Mouse (Mus musculus) right cerebral cortex, postnatal 25 days (tissue): ENCODE data around the gene Gas6.

Experiments used
- DNase-seq: peaks from one replicate; pipeline ENCODE4 v3.0.0; 2022

The Gas6 gene

GRCm38 (mm10) chr8:13459431-13459830, 34.9 kb downstream of the Gas6 start:
- DNase-seq = no peak

GRCm38 (mm10) chr8:13455295-13455694, 39.0 kb downstream of the Gas6 start:
- DNase-seq = no peak

- no peak for DNase-seq
Observed at GRCm38 (mm10) chr8:13454341-13455113, 39.8 kb downstream of the Gas6 start.

- DNase-seq = no peak
Observed at GRCm38 (mm10) chr8:13451747-13452277, 42.5 kb downstream of the Gas6 start.

GRCm38 (mm10) chr8:13448145-13448544, 46.1 kb downstream of the Gas6 start:
- no peak for DNase-seq

GRCm38 (mm10) chr8:13446456-13446855, 47.8 kb downstream of the Gas6 start:
- no peak for DNase-seq

- no peak for DNase-seq
Observed at GRCm38 (mm10) chr8:13442152-13442551, 52.1 kb downstream of the Gas6 start.

- no peak for DNase-seq
Observed at GRCm38 (mm10) chr8:13437531-13437930, 56.8 kb downstream of the Gas6 start.

- DNase-seq = no peak
Observed at GRCm38 (mm10) chr8:13436052-13436451, 58.2 kb downstream of the Gas6 start.

- DNase-seq = no peak
Observed at GRCm38 (mm10) chr8:13434889-13435288, 59.4 kb downstream of the Gas6 start, which contains the start of gene Tmem255b. Tmem255b (plus strand) TSS chr8:13435189.

- DNase-seq = no peak
Observed at GRCm38 (mm10) chr8:13433130-13433529, 61.2 kb downstream of the Gas6 start.

GRCm38 (mm10) chr8:13430866-13431265, 63.4 kb downstream of the Gas6 start:
- DNase-seq = no peak

- no peak for DNase-seq
Observed at GRCm38 (mm10) chr8:13430412-13430811, 63.9 kb downstream of the Gas6 start.

- no peak for DNase-seq
Observed at GRCm38 (mm10) chr8:13428156-13428555, 66.1 kb downstream of the Gas6 start.

- no peak for DNase-seq
Observed at GRCm38 (mm10) chr8:13427351-13427750, 66.9 kb downstream of the Gas6 start.

- peak; percentile 45 for DNase-seq
Observed at GRCm38 (mm10) chr8:13420970-13421369, 73.3 kb downstream of the Gas6 start.

GRCm38 (mm10) chr8:13419111-13419639, 75.1 kb downstream of the Gas6 start:
- DNase-seq = no peak

GRCm38 (mm10) chr8:13415879-13416278, 78.4 kb downstream of the Gas6 start:
- DNase-seq = peak; percentile 10
